Mouse (Mus musculus) thymus, postnatal 36 days (tissue): ENCODE measurements around the gene Creld2.
A peak's percentile ranks its signal among the peaks of the same experiment; 100 is the strongest.

Source experiments
- DNase-seq, 2 experiments: peaks; one replicate each; pipeline ENCODE4 v3.0.0; 2022; ENCODE audit warnings: mixed read lengths in 2 of 2

The Creld2 gene

DNA sequence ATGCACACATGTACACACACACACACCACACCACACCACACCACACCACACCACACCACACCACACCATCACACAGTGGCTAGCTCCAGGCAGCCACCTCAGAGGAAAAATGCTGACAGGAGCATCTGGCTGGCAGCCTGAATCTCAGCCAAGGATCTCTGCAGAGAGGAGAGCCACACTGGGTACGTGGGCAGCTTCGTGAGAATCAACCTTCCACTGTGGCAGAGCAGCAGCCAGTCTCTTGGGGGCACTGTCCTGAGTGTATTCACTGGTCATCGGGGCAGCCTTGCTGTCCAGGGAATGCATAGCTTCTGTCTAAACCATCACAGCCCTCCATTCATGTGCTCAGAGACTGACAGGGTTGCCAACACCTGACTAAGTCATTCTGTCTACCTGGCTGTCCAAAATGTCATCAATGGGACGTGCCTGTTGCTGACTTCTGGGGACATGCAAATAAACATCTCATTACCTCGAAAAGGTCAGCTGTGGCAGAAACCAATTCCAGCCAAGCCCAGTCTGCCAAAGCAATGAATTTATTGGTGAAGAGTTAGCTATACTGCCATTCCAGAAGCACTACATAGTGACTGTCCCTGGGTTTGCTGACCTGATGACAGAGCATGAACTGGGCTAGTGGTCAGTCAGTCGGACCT is 10.5 kb downstream of the Creld2 start:
- no peak for DNase-seq

- DNase-seq: no peak
Observed at GRCm38 (mm10) chr15:88830696-88831095, 11.2 kb downstream of the Creld2 start.

DNA sequence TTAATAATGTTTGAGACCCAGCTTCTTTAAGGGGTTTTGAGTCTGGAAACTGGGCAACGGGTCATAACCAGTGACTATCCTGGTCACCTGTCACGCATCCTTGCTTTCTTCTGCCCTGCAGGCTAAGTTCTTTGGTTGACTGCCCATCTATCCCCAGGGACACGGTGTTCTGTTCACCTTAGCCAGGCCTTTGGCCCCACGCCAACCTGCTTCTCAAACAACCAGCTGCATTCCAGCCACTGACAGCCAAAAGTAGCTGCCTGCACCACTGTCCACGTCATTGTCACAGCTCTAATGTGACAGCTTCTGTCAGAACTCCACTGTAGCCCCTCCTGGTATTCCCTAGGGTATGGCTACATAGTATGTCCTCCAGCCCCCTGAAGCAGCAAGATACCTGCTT is 12.0 kb downstream of the Creld2 start:
- no peak for DNase-seq

GRCm38 (mm10) chr15:88832536-88832935 is 13.1 kb downstream of the Creld2 start:
- DNase-seq: no peak

GRCm38 (mm10) chr15:88836031-88836430 is 16.6 kb downstream of the Creld2 start:
- DNase-seq: no peak

GRCm38 (mm10) chr15:88836571-88836970 is 17.1 kb downstream of the Creld2 start:
- DNase-seq: no peak

GRCm38 (mm10) chr15:88837199-88837932 is 17.9 kb downstream of the Creld2 start:
- DNase-seq: peak; percentile 36 to 41

GRCm38 (mm10) chr15:88837977-88838376 is 18.5 kb downstream of the Creld2 start:
- no peak for DNase-seq

GRCm38 (mm10) chr15:88839271-88839670 is 19.8 kb downstream of the Creld2 start:
- DNase-seq: no peak

GRCm38 (mm10) chr15:88840126-88840525 is 20.7 kb downstream of the Creld2 start:
- no peak for DNase-seq

DNA sequence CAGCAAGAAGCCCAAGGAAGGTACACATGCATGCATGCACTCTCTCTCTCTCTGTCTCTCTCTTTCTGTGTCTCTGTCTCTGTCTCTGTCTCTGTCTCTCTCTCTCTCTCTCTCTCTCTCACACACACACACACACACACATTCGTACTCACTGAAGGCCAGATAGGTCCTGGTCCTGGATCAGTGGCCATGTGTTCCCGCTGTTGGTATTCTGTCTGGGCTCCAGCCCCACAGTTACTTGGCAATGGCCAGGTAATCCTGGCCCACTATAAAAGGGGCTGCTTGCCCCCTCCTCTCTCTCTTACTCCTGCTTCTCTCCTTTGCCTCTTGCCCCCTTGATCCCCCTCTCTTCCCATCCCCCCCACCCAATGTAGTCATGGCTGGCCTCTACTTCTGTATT is 21.7 kb downstream of the Creld2 start:
- DNase-seq: no peak

DNA sequence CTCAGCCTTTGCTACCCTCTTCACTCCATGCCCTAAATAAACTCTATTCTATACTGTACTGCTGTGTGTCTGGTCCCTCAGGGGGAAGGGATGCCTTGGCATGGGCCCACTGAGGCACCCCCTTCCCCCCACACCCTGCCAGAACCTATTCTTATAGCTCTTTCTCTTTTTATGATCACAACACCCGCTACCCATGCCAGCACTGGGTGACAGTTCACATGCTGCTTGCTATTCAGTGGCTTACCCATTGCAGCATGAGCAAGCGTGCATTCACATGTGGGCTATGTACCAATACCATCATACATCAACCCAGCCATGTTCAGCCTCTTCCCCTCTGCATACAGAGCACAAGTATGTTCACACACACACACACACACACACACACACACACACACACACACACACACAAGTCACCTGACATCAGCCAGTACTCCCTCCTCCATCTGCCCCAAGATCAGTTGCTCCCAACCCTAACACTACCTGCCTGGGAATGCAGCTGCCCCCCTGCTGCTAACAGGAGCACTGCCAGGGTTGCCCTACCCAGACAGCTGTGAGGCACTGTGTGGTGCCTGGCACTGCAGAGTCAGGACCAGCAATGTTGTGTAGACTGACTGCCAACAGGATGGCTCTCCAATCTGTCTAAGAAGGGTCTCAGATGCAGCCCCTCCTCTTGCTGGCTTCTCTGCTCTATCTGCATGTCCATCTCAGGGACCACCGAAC is 22.3 kb downstream of the Creld2 start:
- DNase-seq: no peak

DNA sequence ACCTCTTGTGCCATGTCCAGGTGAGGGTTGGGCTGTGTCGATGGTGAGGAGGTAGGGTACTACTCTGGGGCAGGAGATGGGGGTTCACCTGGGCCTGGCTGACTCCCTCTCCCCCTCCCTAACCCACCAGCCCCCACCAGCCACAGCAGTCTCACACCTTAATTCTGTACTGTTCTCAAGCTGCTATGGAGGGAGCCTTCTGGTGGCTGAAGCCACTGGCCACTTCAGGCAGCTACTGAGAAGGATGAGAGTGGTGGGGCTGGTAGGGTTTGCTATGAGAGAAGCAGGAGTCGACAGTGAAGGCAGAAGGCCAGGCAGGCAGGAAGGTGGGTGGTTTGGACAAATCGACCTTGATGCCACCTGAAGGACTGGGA is 22.8 kb downstream of the Creld2 start:
- no peak for DNase-seq

DNA sequence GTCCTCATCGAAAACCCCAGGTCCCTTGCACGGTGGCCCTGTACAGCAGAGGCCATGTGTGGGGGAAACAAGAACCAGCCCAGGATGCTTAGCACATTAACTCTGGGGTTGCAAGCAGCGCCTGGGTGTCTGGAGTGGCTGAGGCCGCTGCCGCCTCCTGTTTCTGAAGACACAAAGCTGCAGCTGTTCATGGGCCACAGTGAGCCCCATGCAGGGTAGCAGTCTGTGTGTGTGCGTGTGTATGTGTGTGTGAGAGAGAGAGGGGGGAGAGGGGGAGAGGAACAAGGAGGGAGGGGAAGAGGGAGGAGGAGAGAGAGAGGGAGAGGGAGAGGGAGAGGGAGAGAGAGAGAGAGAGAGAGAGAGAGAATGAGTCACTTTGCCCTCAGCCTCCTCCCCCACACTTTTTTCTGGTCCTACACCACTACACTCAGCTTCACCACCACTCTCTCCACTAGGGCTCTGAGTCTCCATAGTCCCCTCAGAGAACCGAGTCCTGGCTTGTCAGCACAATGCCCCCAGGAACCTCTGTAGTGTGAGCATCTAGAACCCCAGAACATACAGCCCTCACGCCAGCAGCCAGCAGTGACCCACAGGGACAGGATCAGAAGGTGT is 24.1 kb downstream of the Creld2 start:
- DNase-seq: peak in 1 of 2 experiments; percentile 30

DNA sequence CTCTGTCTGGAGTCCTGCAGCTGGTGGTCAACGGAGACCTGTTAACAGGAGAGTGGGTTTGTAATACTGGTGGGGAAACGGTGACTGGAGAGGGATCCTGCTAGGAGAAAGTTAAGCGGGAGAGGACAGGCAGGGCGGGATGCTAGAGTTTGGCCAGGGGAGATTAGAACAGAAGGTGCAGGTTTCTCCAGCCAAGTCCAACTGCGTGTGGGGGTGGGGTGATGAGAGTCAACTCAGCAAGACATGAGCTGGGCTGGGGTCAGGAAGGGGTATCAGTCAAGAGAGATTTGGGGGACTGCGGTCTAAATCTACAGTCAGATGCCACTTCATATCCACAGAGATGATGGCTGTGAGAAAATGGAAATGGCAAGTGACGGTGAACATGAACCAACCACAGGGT is 25.5 kb downstream of the Creld2 start:
- no peak for DNase-seq

DNA sequence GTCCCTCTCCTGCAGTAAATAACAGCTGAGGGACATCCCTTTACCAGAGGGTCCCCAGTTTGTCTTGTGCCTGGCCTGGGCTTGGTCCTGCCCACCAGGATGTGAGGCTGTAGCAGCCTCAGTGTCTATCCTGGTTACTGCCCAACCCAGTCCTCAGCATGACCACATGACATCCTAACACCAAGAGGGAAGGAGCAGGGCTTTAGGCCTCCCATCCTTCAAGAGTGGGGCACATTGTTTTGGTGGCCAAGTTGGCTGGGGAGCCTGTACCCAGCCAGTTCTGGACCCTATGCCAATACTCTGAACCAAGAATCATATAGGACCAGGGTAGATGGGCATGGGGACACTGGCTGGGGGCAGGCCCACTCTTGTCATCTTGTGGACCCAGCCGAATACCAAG is 29.2 kb downstream of the Creld2 start:
- no peak for DNase-seq

DNA sequence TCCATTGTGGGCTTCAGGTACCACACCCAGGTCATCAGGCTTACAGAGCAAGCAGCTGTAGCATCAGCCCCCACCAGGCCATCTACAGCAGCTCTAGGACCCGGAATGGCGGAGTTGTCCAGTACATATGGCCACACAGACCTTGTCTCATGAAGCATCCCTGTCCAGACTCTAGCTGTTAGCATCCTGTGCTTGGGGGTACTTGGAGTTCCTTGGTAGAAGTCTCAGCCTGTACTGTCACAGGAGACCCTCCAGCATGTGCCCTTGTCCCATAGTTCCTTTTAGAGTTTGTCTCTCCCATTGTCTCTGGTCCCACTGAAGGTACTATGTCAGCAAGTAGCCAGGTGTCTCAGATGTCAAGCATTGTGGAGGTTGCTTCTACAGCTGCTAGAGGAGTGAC is 30.2 kb downstream of the Creld2 start:
- no peak for DNase-seq

DNA sequence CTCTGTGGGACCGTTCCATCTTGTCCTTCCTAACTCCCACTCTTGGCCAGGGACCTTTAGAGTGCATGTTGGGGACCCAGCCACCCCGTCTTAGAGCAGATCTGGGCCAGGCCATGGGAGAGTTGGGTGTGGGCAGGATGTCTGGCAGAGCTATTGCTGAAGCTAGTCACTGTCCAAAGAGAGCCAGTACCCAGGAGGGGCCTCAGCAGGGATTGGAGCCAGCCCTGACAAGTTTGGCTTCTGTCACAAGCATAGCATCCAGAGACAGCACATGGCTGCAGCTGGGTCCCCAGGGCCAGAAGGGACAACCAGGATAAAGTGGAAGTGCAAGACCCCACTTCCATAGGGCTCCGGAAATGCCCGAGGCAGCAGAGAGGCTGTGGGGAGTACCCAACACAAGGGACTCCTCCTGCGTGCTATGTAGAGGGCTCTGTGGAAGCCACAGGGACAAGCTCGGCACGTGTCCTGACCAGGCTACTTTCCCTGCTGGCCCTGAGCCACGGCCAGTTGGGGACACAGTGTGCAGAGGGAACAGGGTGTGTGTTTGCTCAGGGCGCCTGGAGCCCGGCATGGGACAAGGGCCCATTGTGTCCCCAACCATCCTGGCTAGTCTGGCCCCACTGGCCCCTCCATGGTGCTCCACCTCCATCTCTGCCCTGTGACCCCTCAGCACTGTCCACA is 30.8 kb downstream of the Creld2 start:
- no peak for DNase-seq

- no peak for DNase-seq
Observed at GRCm38 (mm10) chr15:88851076-88851475, 31.6 kb downstream of the Creld2 start.

- no peak for DNase-seq
Observed at GRCm38 (mm10) chr15:88851507-88852149, 32.2 kb downstream of the Creld2 start.

DNA sequence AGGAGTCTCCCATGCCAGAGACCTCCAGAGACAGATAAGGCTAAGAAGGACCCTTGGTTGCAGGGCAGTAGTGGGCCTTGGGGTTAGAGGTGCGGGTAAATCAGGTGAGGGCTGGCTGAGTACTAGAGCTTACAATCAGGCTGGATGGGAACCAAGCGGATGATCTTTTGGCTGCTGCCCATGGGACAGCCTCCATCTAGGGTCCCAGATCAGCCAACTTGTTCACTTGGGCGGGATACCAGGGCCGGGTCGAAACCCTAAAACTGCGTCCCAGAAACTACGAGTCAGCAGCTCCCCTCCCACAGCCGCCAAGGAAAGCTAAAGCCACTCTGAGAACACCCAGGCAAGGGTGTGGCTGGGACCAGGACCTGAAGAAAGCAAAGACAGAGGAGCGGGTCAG is 33.7 kb downstream of the Creld2 start:
- DNase-seq: no peak
